ENCODE assay signal across 8 mouse cellular contexts in the genomic region with DNA sequence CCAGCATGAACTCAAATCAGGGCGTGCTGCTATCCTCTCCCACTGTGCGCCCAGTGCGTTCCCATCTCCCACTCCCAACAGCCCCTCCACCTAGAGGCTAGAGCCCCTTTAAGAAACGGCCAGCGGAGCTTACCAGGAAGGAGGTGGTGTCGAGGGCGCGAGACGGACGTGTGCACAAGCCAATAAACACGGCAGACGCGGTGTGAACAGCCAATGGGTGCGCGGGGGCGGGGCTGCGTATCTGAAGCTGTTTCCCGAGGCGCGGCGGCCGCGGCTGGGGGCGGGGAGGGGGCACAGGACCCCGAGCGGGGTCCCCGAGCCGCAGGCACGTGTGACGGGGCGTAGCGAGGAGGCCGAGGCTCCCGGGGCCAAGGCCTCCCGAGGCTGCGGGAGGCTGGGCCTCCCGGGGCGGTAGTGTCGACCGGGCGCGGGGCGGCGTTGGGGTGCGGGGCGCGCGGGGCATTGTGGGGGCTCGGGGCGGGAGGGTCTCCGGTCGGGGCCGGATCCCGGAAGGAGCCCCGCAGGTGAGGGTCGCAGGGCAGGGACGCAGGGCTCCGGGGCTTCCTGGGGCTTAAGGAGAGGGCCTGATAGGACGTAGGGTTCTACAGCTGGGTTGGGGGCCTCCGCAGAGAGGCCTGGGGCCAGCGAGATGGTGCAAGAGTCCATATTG. TPM values are rescaled to one million over a fixed set of nuclear protein-coding genes. Genes with fewer than 3 reads are reported as not detected.
DNase-seq lines count a peak whose midpoint lies in the region; ATAC-seq and TF ChIP-seq lines count a peak whose summit lies in the region.

Fkbp8 (plus strand) TSS at position 213 of the 670 bp plus-strand sequence.
Kxd1 (minus strand) TSS at position 445 of the 670 bp plus-strand sequence.

- under 1% methylated on average over 57 of the region's 61 CpGs for WGBS in heart, embryonic 12.5 days
- 1% methylated on average over 46 of the region's 61 CpGs for WGBS in liver, embryonic 12.5 days (ENCODE audit: insufficient replicate concordance)
- WGBS in stomach, embryonic 15.5 days = under 1% methylated on average over 61 of the region's 61 CpGs

- peaks cover 20% of the 10 kb centered on the region for H3K36me3 ChIP-seq in C2C12 (ENCODE audit: control insufficient read depth, insufficient read depth)
- H3K36me3 ChIP-seq in erythroblast, embryonic 14.5 days (ENCODE audit: control insufficient read depth) = peaks cover 37% of the 10 kb centered on the region
- peaks cover 30% of the 10 kb centered on the region for H3K36me3 ChIP-seq in heart, embryonic 12.5 days
- peaks cover 32% of the 10 kb centered on the region for H3K36me3 ChIP-seq in liver, embryonic 12.5 days
- peaks cover 20% of the 10 kb centered on the region for H3K36me3 ChIP-seq in stomach, embryonic 15.5 days

- peak; percentile 92 for ATAC-seq in heart, embryonic 12.5 days (ENCODE audit: insufficient number of reproducible peaks, low FRiP score)
- ATAC-seq in liver, embryonic 12.5 days = peak; percentile 83
- ATAC-seq in stomach, embryonic 15.5 days (ENCODE audit: insufficient read depth, low FRiP score, low read depth) = peak; percentile 89

- H3K9me3 ChIP-seq in erythroblast, embryonic 14.5 days (ENCODE audit: control insufficient read depth, low read length) = no peaks in the 10 kb centered on the region
- H3K9me3 ChIP-seq in heart, embryonic 12.5 days (replicated peaks) = no peaks in the 10 kb centered on the region
- no peaks in the 10 kb centered on the region for H3K9me3 ChIP-seq in liver, embryonic 12.5 days (replicated peaks)
- H3K9me3 ChIP-seq in stomach, embryonic 15.5 days = no peaks in the 10 kb centered on the region

- peak within 1 kb of the TSS; percentile 96 for H3ac ChIP-seq in C2C12 (ENCODE audit: control insufficient read depth, insufficient read length, low read depth)

- peak within 1 kb of the TSS; percentile 74 for H3K4me2 ChIP-seq in heart, embryonic 12.5 days
- H3K4me2 ChIP-seq in liver, embryonic 12.5 days = peak within 1 kb of the TSS; percentile 75
- peak within 1 kb of the TSS; percentile 68 for H3K4me2 ChIP-seq in stomach, embryonic 15.5 days

- H3K4me3 ChIP-seq in C2C12 (ENCODE audit: insufficient read depth, poor library complexity, severe bottlenecking) = peak within 1 kb of the TSS; percentile 61
- H3K4me3 ChIP-seq in erythroblast, embryonic 14.5 days (replicated peaks) = peak within 1 kb of the TSS; percentile 77
- H3K4me3 ChIP-seq in heart, embryonic 12.5 days = peak within 1 kb of the TSS; percentile 80
- H3K4me3 ChIP-seq in liver, embryonic 12.5 days = peak within 1 kb of the TSS; percentile 86
- peak within 1 kb of the TSS; percentile 89 for H3K4me3 ChIP-seq in stomach, embryonic 15.5 days (replicated peaks)

- peaks cover 67% of the 10 kb centered on the region for H3K4me1 ChIP-seq in erythroblast, embryonic 14.5 days (ENCODE audit: control insufficient read depth)
- peaks cover 24% of the 10 kb centered on the region for H3K4me1 ChIP-seq in heart, embryonic 12.5 days (replicated peaks)
- H3K4me1 ChIP-seq in liver, embryonic 12.5 days = peaks cover 45% of the 10 kb centered on the region
- peaks cover 25% of the 10 kb centered on the region for H3K4me1 ChIP-seq in stomach, embryonic 15.5 days

- peak within 1 kb of the TSS; percentile 84 for H3K27ac ChIP-seq in heart, embryonic 12.5 days (ENCODE audit: poor library complexity, severe bottlenecking)
- H3K27ac ChIP-seq in liver, embryonic 12.5 days = peak within 1 kb of the TSS; percentile 94
- H3K27ac ChIP-seq in stomach, embryonic 15.5 days = peak within 1 kb of the TSS; percentile 90

- peaks cover 38% of the 10 kb centered on the region for H3K79me2 ChIP-seq in C2C12 (ENCODE audit: control insufficient read depth, insufficient read depth)

- peaks cover 24% of the 10 kb centered on the region for H3K79me3 ChIP-seq in C2C12 (ENCODE audit: low read depth)

- peak within 1 kb of the TSS; percentile 95 for H3K9ac ChIP-seq in heart, embryonic 12.5 days
- peak within 1 kb of the TSS; percentile 96 for H3K9ac ChIP-seq in liver, embryonic 12.5 days
- H3K9ac ChIP-seq in stomach, embryonic 15.5 days = peak within 1 kb of the TSS; percentile 92

- DNase-seq in brain, embryonic 14.5 days (ENCODE audit: low read depth) = peak; percentile 99
- DNase-seq in kidney, postnatal 10 days = peak; percentile 98
- DNase-seq in natural killer cell, adult 2 months (ENCODE audit: low spot score in 2 of 2) = peak; percentile 95

- no peaks in the 10 kb centered on the region for H3K27me3 ChIP-seq in C2C12 (ENCODE audit: control insufficient read depth, insufficient read depth, insufficient read length)
- H3K27me3 ChIP-seq in erythroblast, embryonic 14.5 days (ENCODE audit: control insufficient read depth) = no peaks in the 10 kb centered on the region
- H3K27me3 ChIP-seq in heart, embryonic 12.5 days (replicated peaks) = no peaks in the 10 kb centered on the region
- H3K27me3 ChIP-seq in liver, embryonic 12.5 days (replicated peaks) = no peaks in the 10 kb centered on the region
- no peaks in the 10 kb centered on the region for H3K27me3 ChIP-seq in stomach, embryonic 15.5 days (replicated peaks)

- no peak for TF ChIP-seq CTCF in C2C12 (IDR thresholded peaks at IDR 0.05; ENCODE audit: control insufficient read depth, insufficient read depth, insufficient read length)
- TF ChIP-seq CTCF in brain, embryonic 14.5 days (IDR thresholded peaks at IDR 0.05; ENCODE audit: borderline replicate concordance, extremely low read depth, insufficient read depth, insufficient read length) = peak; percentile 21; the same call in 1 of the 2 replicates

- TF ChIP-seq POLR2A in brain, embryonic 14.5 days (IDR thresholded peaks at IDR 0.05; ENCODE audit: borderline replicate concordance, extremely low read depth, insufficient read depth, insufficient read length, poor library complexity, severe bottlenecking) = peak; percentile 46; the same call in 1 of the 2 replicates

TF ChIP-seq in C2C12, 6 proteins besides CTCF, POLR2A, EP300 and RAD21:
- no peak for TF ChIP-seq USF1 (IDR thresholded peaks at IDR 0.05; ENCODE audit: low read depth)
- TF ChIP-seq MAX (IDR thresholded peaks at IDR 0.05) = no peak
- TF ChIP-seq MYOG (IDR thresholded peaks at IDR 0.05; ENCODE audit: control insufficient read depth, extremely low read depth, insufficient read length) = no peak
- no peak for TF ChIP-seq MYOD1 (IDR thresholded peaks at IDR 0.05; ENCODE audit: control insufficient read depth, insufficient read length, low read depth)
- no peak for TF ChIP-seq FOSL1 (IDR thresholded peaks at IDR 0.05; ENCODE audit: insufficient read depth, low read length, poor library complexity, severe bottlenecking)
- TF ChIP-seq CEBPB (IDR thresholded peaks at IDR 0.05; ENCODE audit: low read depth) = no peak

RNA-seq across cellular contexts. Expression of gene Fkbp8, which starts in this region (rescaled TPM):
- polyA plus RNA-seq in C2C12 (2012; fragmentation: generic; extraction: Trizol) = 256 TPM
- 485 and 597 TPM in 2 replicates for polyA plus RNA-seq in brain, embryonic 14.5 days (2012; rRNA removed)
- polyA plus RNA-seq in erythroblast, embryonic 14.5 days (2012) = 255 and 264 TPM in 2 replicates
- polyA plus RNA-seq in heart, embryonic 12.5 days (2016; fragmentation: Nextera tagmentation; extraction: Ambion mirVana) = 227 and 231 TPM in 2 replicates
- 223 and 224 TPM in 2 replicates for polyA plus RNA-seq in liver, embryonic 12.5 days (2016; fragmentation: Nextera tagmentation; extraction: Ambion mirVana)
- polyA plus RNA-seq in stomach, embryonic 15.5 days (2015; fragmentation: Nextera tagmentation; extraction: Ambion mirVana) = 292 and 304 TPM in 2 replicates

RNA-seq across cellular contexts. Expression of gene Kxd1, which starts in this region (rescaled TPM):
- 47.5 TPM for polyA plus RNA-seq in C2C12 (2012; fragmentation: generic; extraction: Trizol)
- 44.5 and 52.0 TPM in 2 replicates for polyA plus RNA-seq in brain, embryonic 14.5 days (2012; rRNA removed)
- 2.6 and 3.8 TPM in 2 replicates for polyA plus RNA-seq in erythroblast, embryonic 14.5 days (2012)
- polyA plus RNA-seq in heart, embryonic 12.5 days (2016; fragmentation: Nextera tagmentation; extraction: Ambion mirVana) = 64.2 and 65.7 TPM in 2 replicates
- polyA plus RNA-seq in liver, embryonic 12.5 days (2016; fragmentation: Nextera tagmentation; extraction: Ambion mirVana) = 44.7 and 45.0 TPM in 2 replicates
- 58.5 and 60.1 TPM in 2 replicates for polyA plus RNA-seq in stomach, embryonic 15.5 days (2015; fragmentation: Nextera tagmentation; extraction: Ambion mirVana)

Comparison
In these comparisons a context has a peak if more than half of its experiments do, and no peak if none do; other contexts are left out.
1. Peak in every context shown above with its lines: DNase-seq, ATAC-seq, H3K4me3 ChIP-seq and H3K27ac ChIP-seq.